Mouse (Mus musculus) forebrain, embryonic 11.5 days (tissue): ENCODE data around the gene Slc25a4. TPM values are rescaled to one million over a fixed set of nuclear protein-coding genes. Genes with fewer than 3 reads are reported as not detected.

Experiments used
- ATAC-seq: fragments of 200-750 bp; cut with Nextera tagmentation; replicated peaks from 2 replicates; pipeline ENCODE4 v1.8.0; 2017; ENCODE audit warnings: moderate TSS enrichment; ENCODE audit not compliant: low FRiP score
- DNase-seq: peaks from one replicate; pipeline ENCODE4 v3.0.0-alpha.2; 2017; ENCODE audit warnings: low spot score
- H3K27ac ChIP-seq: fragments of 300-500 bp; sonication (generic); 2 replicates; pipeline ENCODE4 v1.5.1; 2014; ENCODE audit warnings: low read depth, low read length
- H3K27me3 ChIP-seq: fragments of 300-500 bp; sonication (generic); 2 replicates; pipeline ENCODE4 v1.6.1; 2014; ENCODE audit warnings: mild to moderate bottlenecking, low read length, mixed read lengths; ENCODE audit not compliant: control insufficient read depth, insufficient read depth
- H3K36me3 ChIP-seq: fragments of 300-500 bp; sonication (generic); 2 replicates; pipeline ENCODE4 v1.6.1; 2014; ENCODE audit warnings: mild to moderate bottlenecking, low read length, moderate library complexity, mixed read lengths; ENCODE audit not compliant: control insufficient read depth, insufficient read depth
- H3K4me1 ChIP-seq: fragments of 300-500 bp; sonication (generic); replicated peaks from 2 replicates; pipeline ENCODE4 v1.6.1; 2014; ENCODE audit warnings: low read length, mixed read lengths; ENCODE audit not compliant: control insufficient read depth, insufficient read depth
- H3K4me2 ChIP-seq: fragments of 300-500 bp; sonication (generic); 2 replicates; pipeline ENCODE4 v1.6.1; 2014; ENCODE audit warnings: low read depth, mild to moderate bottlenecking, low read length, moderate library complexity, mixed read lengths; ENCODE audit not compliant: severe bottlenecking
- H3K4me3 ChIP-seq: fragments of 300-500 bp; sonication (generic); 2 replicates; pipeline ENCODE4 v1.5.1; 2014; ENCODE audit warnings: low read depth, low read length
- H3K9ac ChIP-seq: fragments of 300-500 bp; sonication (generic); 2 replicates; pipeline ENCODE4 v1.6.1; 2014; ENCODE audit warnings: low read length
- H3K9me3 ChIP-seq: fragments of 300-500 bp; sonication (generic); 2 replicates; pipeline ENCODE4 v1.6.1; 2016; ENCODE audit warnings: low read length, mixed read lengths; ENCODE audit not compliant: control insufficient read depth
- WGBS: fragments of 180-500 bp; shearing (Covaris S2); extraction: QIAGEN DNeasy Blood & Tissue Kit; methylation state at CpG from one replicate; pipeline ENCODE4 v1.1.7; 2014; 5-methylcytosine and 5-hydroxymethylcytosine counted together
- polyA plus RNA-seq: library from polyadenylated mRNA; unstranded; fragments of >200 nt; fragmentation: Nextera tagmentation; extraction: Ambion mirVana; gene quantifications from 2 replicates; pipeline ENCODE4 v1.2.1, GENCODE M21; 2014

Gene Slc25a4
- polyA plus RNA-seq, 1 experiment from 2014 or later, result 417 TPM

- ATAC-seq (no peak), DNase-seq (no peak)
- H3K9ac ChIP-seq, result no peak overlapping the region
- 44% methylated on average over 7 of the region's 7 CpGs for WGBS
- peaks cover 8% of the 10 kb centered on the region for H3K4me1 ChIP-seq
- no peak overlapping the region for H3K4me2 ChIP-seq
- no peaks in the 10 kb centered on the region for H3K9me3 ChIP-seq
- H3K27me3 ChIP-seq, result 0 out of 2 replicates have a peak, but pooled peaks cover 2% of the 10 kb centered on the region
- H3K4me3 ChIP-seq, result no peak overlapping the region
- H3K36me3 ChIP-seq, result peaks cover 8% of the 10 kb centered on the region
- no peak overlapping the region for H3K27ac ChIP-seq
These were observed 1.1 kb upstream of the Slc25a4 start for GRCm38 (mm10) chr8:46212194-46212593.

GRCm38 (mm10) chr8:46211611-46212071 is 557 bp upstream of the Slc25a4 start:
- no peak for ATAC-seq
- Histone ChIP-seq H3K4me3 (peak overlapping the region; percentile 80), H3K4me2 (peak overlapping the region; percentile 85), H3K9me3 (no peaks in the 10 kb centered on the region), H3K4me1 (peaks cover 6% of the 10 kb centered on the region), H3K27me3 (0 out of 2 replicates have a peak, but pooled peaks cover 2% of the 10 kb centered on the region), H3K27ac (peak overlapping the region; percentile 92; the same call in 1 of the 2 replicates), H3K9ac (peak overlapping the region; percentile 95; the same call in 1 of the 2 replicates), H3K36me3 (peaks cover 8% of the 10 kb centered on the region)
- 3% methylated on average over 13 of the region's 13 CpGs for WGBS
- DNase-seq, result no peak

GRCm38 (mm10) chr8:46209057-46209456 is 2.0 kb downstream of the Slc25a4 start:
- WGBS, result 83% methylated on average over 15 of the region's 15 CpGs
- Histone ChIP-seq H3K4me1 (peaks cover 6% of the 10 kb centered on the region), H3K4me2 (peak overlapping the region; percentile 15; the same call in 1 of the 2 replicates), H3K27ac (no peak overlapping the region), H3K36me3 (peaks cover 8% of the 10 kb centered on the region), H3K9ac (no peak overlapping the region; the same call in 1 of the 2 replicates), H3K9me3 (no peaks in the 10 kb centered on the region), H3K4me3 (no peak overlapping the region), H3K27me3 (no peaks in the 10 kb centered on the region)
- DNase-seq (no peak), ATAC-seq (no peak)

DNA sequence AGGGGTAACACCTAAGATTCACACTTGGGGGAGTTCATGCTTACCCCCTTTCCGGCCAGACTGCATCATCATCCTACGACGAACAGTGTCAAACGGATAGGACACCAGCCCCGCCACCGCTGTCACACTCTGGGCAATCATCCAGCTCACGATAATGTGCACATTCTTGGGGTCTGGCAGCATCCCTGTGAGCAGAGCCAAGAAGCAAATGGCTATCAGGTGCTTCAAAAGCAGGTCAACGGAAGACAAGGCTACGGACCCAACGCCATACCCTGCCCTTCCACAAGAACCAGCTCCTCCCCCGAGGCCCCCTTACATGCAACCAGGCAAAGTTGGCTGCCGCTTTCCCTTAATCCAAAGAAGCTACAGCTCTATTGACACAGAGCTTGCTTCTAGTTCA is 2.7 kb downstream of the Slc25a4 start:
- peaks cover 6% of the 10 kb centered on the region for H3K4me1 ChIP-seq
- no peaks in the 10 kb centered on the region for H3K27me3 ChIP-seq
- WGBS, result 93% methylated on average over 12 of the region's 12 CpGs
- ATAC-seq (no peak), DNase-seq (no peak)
- H3K9ac ChIP-seq, result no peak overlapping the region
- H3K27ac ChIP-seq, result no peak overlapping the region
- H3K4me2 ChIP-seq, result no peak overlapping the region
- H3K9me3 ChIP-seq, result no peaks in the 10 kb centered on the region
- no peak overlapping the region for H3K4me3 ChIP-seq
- H3K36me3 ChIP-seq, result peaks cover 11% of the 10 kb centered on the region

- Histone ChIP-seq H3K9me3 (no peaks in the 10 kb centered on the region), H3K4me1 (peaks cover 3% of the 10 kb centered on the region; the same call in 1 of the 2 replicates), H3K36me3 (peaks cover 11% of the 10 kb centered on the region), H3K4me3 (no peak overlapping the region), H3K4me2 (no peak overlapping the region), H3K27ac (no peak overlapping the region), H3K27me3 (no peaks in the 10 kb centered on the region), H3K9ac (no peak overlapping the region)
- DNase-seq (no peak), ATAC-seq (no peak)
- 90% methylated on average over 6 of the region's 6 CpGs for WGBS
These were observed 5.0 kb downstream of the Slc25a4 start for GRCm38 (mm10) chr8:46206107-46206506.

DNA sequence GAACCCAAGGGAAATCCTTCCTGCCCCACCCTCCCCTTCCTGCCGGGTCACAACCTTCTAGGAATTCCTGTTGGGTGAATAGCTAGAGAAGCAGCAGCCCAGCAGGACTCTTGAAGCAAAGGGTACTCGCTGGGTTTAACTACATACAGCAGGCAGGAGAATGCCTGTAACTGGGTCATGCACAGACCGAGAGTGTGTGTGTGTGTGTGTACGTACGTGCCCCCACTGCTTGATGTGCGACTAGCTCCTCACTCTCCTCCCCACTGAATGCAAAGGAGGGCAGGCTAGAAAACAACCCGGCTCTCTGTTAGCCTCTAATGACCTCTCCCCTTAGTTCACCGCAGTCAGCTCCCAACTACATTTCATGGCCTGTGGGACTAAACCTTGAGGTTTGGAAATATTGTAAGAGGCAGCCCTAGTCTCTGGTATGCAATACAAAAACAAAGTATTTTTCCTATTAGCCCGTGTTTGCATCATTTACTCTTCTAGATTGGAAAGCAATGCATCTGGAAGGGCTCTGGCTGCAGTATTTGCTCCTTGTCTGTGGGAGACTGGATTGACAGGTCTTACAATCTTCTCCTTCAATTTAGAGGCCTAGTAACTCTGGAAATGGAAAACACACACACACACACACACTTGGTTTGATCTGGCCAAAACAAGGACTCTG is 6.0 kb downstream of the Slc25a4 start:
- H3K36me3 ChIP-seq, result peaks cover 11% of the 10 kb centered on the region
- H3K27me3 ChIP-seq, result no peaks in the 10 kb centered on the region
- no peak overlapping the region for H3K4me2 ChIP-seq
- H3K9me3 ChIP-seq, result no peaks in the 10 kb centered on the region
- ATAC-seq (no peak), DNase-seq (no peak)
- no peak overlapping the region for H3K9ac ChIP-seq
- no peak overlapping the region for H3K27ac ChIP-seq
- peaks cover 3% of the 10 kb centered on the region; the same call in 1 of the 2 replicates for H3K4me1 ChIP-seq
- 80% methylated on average over 9 of the region's 9 CpGs for WGBS
- H3K4me3 ChIP-seq, result no peak overlapping the region

DNA sequence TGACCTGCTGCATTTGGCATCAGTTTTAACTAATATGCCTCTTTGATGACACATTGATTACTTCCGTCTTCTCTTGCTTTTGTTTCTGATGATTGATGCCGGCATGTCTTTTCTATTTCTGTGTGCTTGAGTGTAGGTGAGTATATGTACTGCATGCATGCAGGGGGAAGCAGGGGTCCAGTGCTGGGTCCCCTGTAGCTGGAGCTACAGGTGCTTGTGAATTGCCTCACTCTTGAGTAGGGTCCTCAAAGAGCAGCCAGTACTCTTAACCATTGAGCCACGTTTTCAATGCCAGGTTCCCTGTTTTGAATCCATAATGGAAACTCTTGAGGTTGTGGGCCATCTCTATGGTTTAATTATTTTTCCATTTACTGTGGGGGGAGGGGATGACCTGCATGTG is 6.8 kb downstream of the Slc25a4 start:
- Histone ChIP-seq H3K27me3 (no peaks in the 10 kb centered on the region), H3K4me2 (no peak overlapping the region), H3K9me3 (no peaks in the 10 kb centered on the region), H3K4me1 (peaks cover 3% of the 10 kb centered on the region; the same call in 1 of the 2 replicates), H3K4me3 (no peak overlapping the region), H3K9ac (no peak overlapping the region), H3K36me3 (peaks cover 11% of the 10 kb centered on the region), H3K27ac (no peak overlapping the region)
- ATAC-seq (no peak), DNase-seq (no peak)
- WGBS, result 89% methylated on average over 3 of the region's 3 CpGs

DNA sequence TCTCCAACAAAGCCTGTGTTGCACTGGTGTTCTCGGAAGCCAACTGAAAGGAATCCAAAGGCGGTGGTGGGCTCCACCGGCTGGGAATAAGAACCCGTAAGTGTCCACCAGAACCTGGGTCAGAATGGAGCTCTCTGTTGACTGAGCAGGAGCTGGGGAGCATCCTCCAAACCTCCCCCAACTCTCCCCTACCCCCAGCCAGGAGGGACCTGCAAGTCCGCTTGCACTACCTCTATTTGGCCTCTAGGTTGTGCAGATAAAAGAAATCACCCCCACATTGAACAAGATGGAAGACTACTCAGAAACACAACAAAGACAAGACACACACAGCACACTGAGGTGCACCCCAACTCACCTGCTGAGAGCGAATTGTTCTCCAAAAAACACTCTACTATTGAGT is 8.7 kb downstream of the Slc25a4 start:
- WGBS, result 80% methylated on average over 6 of the region's 6 CpGs
- Histone ChIP-seq H3K27me3 (no peaks in the 10 kb centered on the region), H3K36me3 (peaks cover 5% of the 10 kb centered on the region), H3K27ac (no peak overlapping the region), H3K9ac (no peak overlapping the region), H3K4me3 (no peak overlapping the region), H3K4me1 (no peaks in the 10 kb centered on the region), H3K4me2 (no peak overlapping the region), H3K9me3 (no peaks in the 10 kb centered on the region)
- DNase-seq (no peak), ATAC-seq (no peak)

GRCm38 (mm10) chr8:46197673-46198072 is 13.4 kb downstream of the Slc25a4 start:
- H3K9me3 ChIP-seq, result no peaks in the 10 kb centered on the region
- ATAC-seq, result no peak
- H3K4me1 ChIP-seq, result no peaks in the 10 kb centered on the region
- H3K4me2 ChIP-seq, result no peak overlapping the region
- no peaks in the 10 kb centered on the region; the same call in 1 of the 2 replicates for H3K36me3 ChIP-seq
- H3K9ac ChIP-seq, result no peak overlapping the region
- no peak for DNase-seq
- no peaks in the 10 kb centered on the region for H3K27me3 ChIP-seq
- H3K4me3 ChIP-seq, result no peak overlapping the region
- 84% methylated on average over 5 of the region's 5 CpGs for WGBS
- no peak overlapping the region for H3K27ac ChIP-seq
